Mouse (Mus musculus) bone marrow macrophage, adult 2 months (primary cell): Measurements from ENCODE around the gene 4930524J08Rik.

Experiments used
- CTCF ChIP-seq: IDR thresholded peaks from 2 replicates; pipeline ENCODE4 v1.5.1; 2012; ENCODE audit warnings: low read depth, mild to moderate bottlenecking, low read length, moderate library complexity
- POLR2A ChIP-seq: IDR thresholded peaks from 2 replicates; pipeline ENCODE4 v1.6.1; 2012; ENCODE audit warnings: mild to moderate bottlenecking, low read depth, low read length, borderline replicate concordance

DNA sequence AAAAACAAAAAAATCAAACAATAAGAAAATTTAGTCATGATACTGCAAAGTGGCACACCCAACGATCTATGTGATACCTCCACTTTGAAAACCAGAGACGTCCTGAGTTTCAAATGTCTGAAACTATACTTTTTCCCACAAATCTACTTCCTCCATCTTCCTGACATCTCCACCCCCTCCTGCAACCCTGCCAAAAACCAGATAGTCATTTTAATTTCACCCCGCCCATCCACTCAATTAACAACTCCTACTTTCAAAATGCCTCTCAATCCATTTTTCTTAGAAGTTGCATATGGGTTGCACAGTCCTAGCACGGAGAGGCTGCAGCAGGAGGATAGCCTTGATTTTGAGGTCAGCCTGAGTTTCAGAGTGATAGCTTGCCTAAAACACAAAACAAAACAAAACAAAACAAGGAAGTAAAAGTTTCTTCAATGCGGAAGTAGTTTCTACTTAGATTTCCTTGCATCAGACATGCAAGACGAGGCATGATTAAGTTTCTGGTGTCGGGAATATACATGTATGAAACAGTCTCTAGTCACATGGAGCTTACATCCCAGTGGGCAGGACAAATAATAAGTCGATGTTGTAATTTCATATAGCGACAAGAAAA lies 4.7 kb downstream of the 4930524J08Rik start:
- TF ChIP-seq POLR2A: no peak
- TF ChIP-seq CTCF: no peak
